Mouse (Mus musculus) right cerebral cortex, postnatal 10 days (tissue): ENCODE measurements around the gene Fam92b.
A peak's percentile ranks its signal among the peaks of the same experiment; 100 is the strongest.

Experiments
- DNase-seq, 2 experiments: peaks; one replicate each; pipeline ENCODE4 v3.0.0; 2021; ENCODE audit warnings: low spot score in 2 of 2

Gene Fam92b

GRCm38 (mm10) chr8:120190107-120190809 lies 13.0 kb upstream of the Fam92b start:
- DNase-seq, result no peak

- no peak for DNase-seq
Observed at GRCm38 (mm10) chr8:120189440-120189839, 12.2 kb upstream of the Fam92b start.

GRCm38 (mm10) chr8:120188510-120188909 lies 11.2 kb upstream of the Fam92b start:
- no peak for DNase-seq

GRCm38 (mm10) chr8:120186454-120186853 lies 9.2 kb upstream of the Fam92b start:
- peak; percentile 49 to 56 for DNase-seq

GRCm38 (mm10) chr8:120184850-120185792 lies 7.9 kb upstream of the Fam92b start:
- peak in 1 of 2 experiments; percentile 57 for DNase-seq

GRCm38 (mm10) chr8:120184366-120184765 lies 7.1 kb upstream of the Fam92b start:
- no peak for DNase-seq

- no peak for DNase-seq
Observed at GRCm38 (mm10) chr8:120181861-120182414, 4.7 kb upstream of the Fam92b start.

GRCm38 (mm10) chr8:120181274-120181673 lies 4.0 kb upstream of the Fam92b start:
- DNase-seq, result no peak

GRCm38 (mm10) chr8:120180445-120180970 lies 3.2 kb upstream of the Fam92b start:
- no peak for DNase-seq

- DNase-seq, result peak; percentile 88 to 95
Observed at GRCm38 (mm10) chr8:120179027-120179431, 1.8 kb upstream of the Fam92b start.

- no peak for DNase-seq
Observed at GRCm38 (mm10) chr8:120178124-120178514, 853 bp upstream of the Fam92b start.

GRCm38 (mm10) chr8:120176605-120177004 lies 661 bp downstream of the Fam92b start:
- DNase-seq, result no peak

- DNase-seq, result no peak
Observed at GRCm38 (mm10) chr8:120174606-120175005, 2.7 kb downstream of the Fam92b start.

- no peak for DNase-seq
Observed at GRCm38 (mm10) chr8:120173195-120173594, 4.1 kb downstream of the Fam92b start.

- DNase-seq, result no peak
Observed at GRCm38 (mm10) chr8:120169119-120169518, 8.1 kb downstream of the Fam92b start.

GRCm38 (mm10) chr8:120167821-120168220 lies 9.4 kb downstream of the Fam92b start:
- peak; percentile 74 to 79 for DNase-seq

GRCm38 (mm10) chr8:120167136-120167535 lies 10.1 kb downstream of the Fam92b start:
- DNase-seq, result no peak

- DNase-seq, result no peak
Observed at GRCm38 (mm10) chr8:120164026-120164425, 13.2 kb downstream of the Fam92b start.

GRCm38 (mm10) chr8:120163376-120163775 lies 13.9 kb downstream of the Fam92b start:
- no peak for DNase-seq

- DNase-seq, result no peak
Observed at GRCm38 (mm10) chr8:120162404-120162752, 14.9 kb downstream of the Fam92b start.

GRCm38 (mm10) chr8:120161658-120162403 lies 15.4 kb downstream of the Fam92b start:
- no peak for DNase-seq

GRCm38 (mm10) chr8:120160366-120160765 lies 16.9 kb downstream of the Fam92b start:
- DNase-seq, result no peak
